Mouse (Mus musculus): ENCODE measurements around the gene Tmprss7.

The Tmprss7 gene

DNA sequence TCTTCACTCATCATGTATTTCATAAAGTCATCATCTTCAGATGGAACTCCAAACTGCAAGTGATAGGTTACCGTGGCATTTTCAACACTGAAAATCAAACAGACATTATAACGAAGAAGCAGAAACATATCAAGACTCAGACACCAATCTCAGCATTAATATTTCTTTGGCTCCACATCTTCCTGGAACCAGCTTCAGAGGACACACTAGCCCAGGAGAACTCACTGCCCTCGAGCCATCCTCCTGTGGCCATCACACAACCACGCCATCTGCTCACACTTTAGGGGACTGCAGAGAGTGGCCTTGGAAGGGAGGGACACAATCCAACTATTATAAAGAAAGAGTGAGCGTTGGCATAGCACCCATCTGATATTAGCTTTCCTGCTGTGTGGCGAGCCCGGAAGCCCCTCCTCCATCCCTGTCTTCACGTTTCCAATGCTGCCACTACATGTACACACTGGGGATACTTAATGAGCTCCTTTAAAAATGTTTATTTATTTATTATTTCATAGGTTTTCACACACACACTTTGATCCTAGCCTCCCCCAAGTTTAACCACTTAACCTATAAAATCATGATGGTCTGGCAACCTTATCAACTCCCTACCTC, 63.9 kb downstream of the Tmprss7 start:
- DNase-seq (ENCODE audit: low read depth, low spot score), result no peak

DNA sequence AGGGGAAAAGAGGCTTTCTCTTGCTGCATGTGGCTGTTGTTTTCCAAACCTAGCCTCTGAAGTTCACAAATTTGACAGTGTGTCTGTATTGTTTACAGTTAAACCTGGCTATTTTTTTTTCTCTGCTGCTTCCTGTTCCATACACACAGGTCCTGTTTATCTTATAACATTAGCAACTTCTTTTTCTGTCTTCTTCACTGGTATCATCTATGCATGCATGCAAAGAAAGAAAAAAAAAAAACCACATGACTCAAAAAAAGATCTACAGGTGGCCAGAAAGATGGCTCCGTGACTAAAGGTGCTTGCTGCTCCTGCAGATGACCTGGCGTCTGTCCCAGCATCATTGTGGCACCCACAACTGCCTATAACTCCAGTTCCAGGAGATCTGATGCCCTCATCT, 68.1 kb downstream of the Tmprss7 start:
- DNase-seq (ENCODE audit: low read depth, low spot score), result no peak

DNA sequence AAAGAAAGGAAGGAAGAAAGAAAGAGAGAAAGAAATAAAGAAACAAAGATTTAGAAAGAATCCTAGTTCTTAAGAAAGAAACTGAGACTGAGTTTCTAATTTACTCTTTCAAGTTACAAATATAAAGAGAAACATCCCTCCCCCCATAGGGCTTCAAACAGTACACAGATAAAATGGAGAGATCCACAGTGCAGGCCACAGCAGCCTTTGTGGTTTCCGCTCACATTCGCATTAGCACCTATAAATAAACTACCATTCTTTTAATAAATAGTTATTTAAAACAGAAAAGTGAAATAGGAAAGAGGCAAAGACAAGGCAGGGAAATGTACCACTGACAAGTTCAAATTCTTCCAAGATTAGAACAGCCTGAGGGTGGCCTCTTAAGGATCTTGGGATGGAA, 68.7 kb downstream of the Tmprss7 start:
- no peak for DNase-seq (ENCODE audit: low read depth, low spot score)

DNA sequence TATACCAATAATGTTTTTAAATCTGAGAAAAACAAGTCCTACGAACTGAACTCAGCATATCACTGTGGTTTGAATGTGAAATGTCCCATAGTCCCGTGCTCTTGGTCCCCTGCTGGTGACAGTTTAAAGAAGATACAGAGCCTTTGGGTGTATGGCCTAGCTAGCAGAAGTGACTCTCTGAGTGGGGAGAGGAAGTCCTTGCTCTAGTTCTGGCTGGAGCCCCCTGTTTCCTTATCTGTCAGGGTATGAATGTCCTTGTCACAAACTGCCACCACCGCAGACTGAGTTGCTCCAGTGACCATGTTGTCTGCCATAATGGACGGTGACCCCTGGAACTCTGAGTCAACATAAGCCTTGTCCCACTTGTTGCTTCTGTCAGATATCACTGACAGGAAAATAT, 70.2 kb downstream of the Tmprss7 start:
- DNase-seq (ENCODE audit: low read depth, low spot score), result no peak

DNA sequence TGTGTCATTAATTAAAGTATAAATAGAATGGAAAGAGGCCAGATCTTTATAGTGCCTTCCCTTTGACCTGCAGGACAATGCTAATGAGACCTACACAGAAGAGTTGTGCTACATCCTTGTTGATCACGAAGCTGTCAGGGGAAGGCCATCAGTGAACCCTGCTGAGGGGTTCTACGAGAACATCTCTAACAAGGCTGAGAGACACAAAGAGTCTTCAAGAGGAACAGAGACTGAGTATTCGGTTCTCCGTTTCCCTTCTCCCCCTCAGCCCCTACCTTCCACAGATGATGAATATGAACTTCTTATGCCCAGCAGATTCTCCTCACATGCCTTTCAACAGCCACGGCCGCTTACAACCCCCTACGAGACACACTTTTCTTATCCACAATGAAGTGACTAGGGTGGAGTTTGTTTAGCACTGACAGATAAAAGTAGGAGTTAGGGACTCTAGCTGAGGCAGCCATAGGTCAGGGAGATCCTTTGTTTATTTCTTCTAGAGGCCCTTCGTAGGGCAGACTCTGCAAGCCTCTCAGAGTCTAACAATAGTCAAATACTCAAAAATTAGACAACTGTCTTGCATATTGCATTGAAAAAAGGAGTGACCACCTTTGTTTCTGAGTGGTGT, 73.6 kb downstream of the Tmprss7 start:
- DNase-seq (ENCODE audit: low read depth, low spot score), result no peak

DNA sequence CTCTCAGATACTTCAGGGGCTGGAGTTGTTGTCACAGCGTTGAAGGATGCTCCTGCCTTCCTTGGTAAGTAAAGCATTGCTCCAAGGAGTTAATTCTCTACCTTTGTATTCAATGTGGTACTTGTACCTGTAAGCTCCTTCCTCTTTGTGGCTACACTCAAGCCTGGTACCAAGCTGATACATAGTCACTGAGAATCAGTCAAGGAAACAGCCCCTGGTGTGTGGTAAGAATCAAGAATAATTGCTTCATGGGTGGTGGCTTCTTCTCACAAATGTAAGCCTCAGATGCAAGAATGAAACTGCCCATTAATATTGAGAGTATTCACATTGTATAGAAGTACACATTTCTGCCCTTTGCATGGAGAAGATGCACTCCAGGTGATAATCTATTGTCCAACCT, 77.5 kb downstream of the Tmprss7 start:
- no peak for DNase-seq (ENCODE audit: low read depth, low spot score)

DNA sequence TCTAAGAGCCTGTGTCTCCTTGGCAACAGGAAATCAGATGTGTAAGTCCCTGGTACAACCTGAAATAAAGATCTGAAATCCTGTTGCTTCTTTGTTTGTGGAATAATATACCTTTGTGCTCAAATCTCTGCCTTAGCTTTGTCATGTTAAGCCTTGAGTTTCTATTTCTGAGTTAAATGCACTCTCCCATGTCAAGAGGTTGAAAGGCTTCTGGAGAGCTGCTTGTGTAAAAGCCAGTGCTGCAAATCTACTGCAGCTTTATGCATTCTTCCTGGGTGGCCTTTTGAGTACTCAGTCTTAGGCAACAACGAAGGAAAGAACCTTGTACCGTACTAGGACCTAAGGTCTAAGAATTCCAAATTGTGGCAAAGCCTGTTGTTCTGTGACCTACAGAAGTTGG, 80.2 kb downstream of the Tmprss7 start:
- no peak for DNase-seq (ENCODE audit: low read depth, low spot score)

DNA sequence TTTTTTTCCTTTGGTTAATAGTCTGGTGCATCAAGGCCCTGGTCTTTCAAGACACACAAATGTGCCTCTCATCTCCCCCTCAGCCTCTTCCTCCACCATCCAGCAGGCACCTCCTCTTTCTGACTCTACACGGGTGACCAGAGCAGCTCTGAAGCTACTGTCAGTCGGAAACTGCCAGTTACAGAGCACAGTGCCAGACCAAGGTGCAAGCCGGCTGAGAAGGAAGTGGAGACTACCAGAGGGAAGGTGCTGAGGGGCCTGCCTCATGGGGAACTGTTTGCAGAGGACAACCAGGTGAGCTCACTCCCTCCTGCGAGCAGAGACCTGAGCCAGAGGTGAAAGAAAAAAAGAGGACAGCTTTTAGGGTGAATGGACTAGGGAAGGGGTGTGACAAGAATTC, 83.2 kb downstream of the Tmprss7 start, which contains the start of gene Gcsam:
Gene Gcsam, plus strand, starts transcription at position 114 of the 400 bp plus-strand sequence.
- DNase-seq (ENCODE audit: low read depth, low spot score), result no peak

DNA sequence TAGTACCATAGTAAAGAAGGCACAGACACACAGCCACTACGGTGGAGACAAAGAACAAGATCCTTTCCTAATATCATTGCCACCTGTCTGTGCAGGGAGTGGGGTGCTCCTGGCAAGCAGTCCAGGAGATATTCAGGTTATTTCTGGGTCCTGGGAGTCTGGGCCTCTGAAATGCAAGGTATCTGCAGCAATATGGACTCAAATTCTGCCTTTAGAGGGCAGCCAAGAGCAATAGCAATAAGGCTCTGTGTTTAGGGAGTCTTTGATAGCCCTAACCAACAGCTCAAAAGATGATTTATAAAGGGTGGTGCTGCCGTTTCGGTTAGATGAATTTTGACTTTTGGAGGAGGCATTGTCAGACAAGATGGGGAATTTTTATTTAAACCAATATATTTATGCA, 84.2 kb downstream of the Tmprss7 start:
- DNase-seq (ENCODE audit: low read depth, low spot score), result no peak

DNA sequence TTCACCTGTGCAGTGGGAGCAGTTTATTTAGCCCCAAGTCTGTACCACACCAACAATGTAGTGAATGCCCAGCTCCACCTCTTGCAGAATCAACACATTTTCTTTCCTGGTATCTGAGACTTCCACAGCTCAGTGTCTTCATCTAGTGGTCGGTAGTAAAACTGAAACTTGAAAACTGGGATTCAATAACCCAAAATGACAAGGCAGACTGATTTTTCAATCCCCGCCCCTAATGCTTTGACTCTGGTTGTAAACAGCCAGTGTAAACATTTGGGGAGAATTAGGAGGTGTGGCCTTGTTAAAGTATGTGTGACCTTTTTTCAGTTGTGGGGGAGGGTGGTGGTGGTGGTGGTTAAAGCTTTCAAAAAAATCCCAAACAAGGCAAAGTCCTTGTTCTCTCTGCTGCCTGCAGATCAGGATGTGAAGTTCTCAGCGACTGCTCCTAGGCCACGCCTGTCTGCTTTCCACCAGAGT, 84.9 kb downstream of the Tmprss7 start:
- peak; percentile 24 for DNase-seq (ENCODE audit: low read depth, low spot score)
